Mouse (Mus musculus) lung, adult 2 months (tissue): ENCODE measurements around the gene Gfod2.
A peak's percentile ranks its signal among the peaks of the same experiment; 100 is the strongest.

Experiments used
- CTCF ChIP-seq: fragments of 200-500 bp; IDR thresholded peaks from 2 replicates; pipeline ENCODE4 v1.5.1; 2011; ENCODE audit warnings: mild to moderate bottlenecking, low read length, control low read depth; ENCODE audit not compliant: insufficient read depth
- POLR2A ChIP-seq: fragments of 200-500 bp; IDR thresholded peaks from 2 replicates; pipeline ENCODE4 v1.6.1; 2011; ENCODE audit warnings: low read depth, mild to moderate bottlenecking, control low read depth, low read length, borderline replicate concordance; ENCODE audit errors: extremely low read depth

GRCm38 (mm10) chr8:105685796-105686308 is 72.6 kb downstream of the Gfod2 start, which contains the start of gene Carmil2:
- TF ChIP-seq POLR2A (no peak), CTCF (peak; percentile 83)
